16 mouse cellular contexts compared by ENCODE assay signal in genomic region chr10:86386232-86386631, GRCm38 (mm10).
"Had no signal": no experiment of that assay in that cellular context is flagged by ENCODE, and none has a peak within 500 bp of the region (broad histone marks: within the 10 kb centered on the region; RNA-seq: fewer than 3 reads in every experiment).

No protein-coding gene starts in this region.

- H3K9ac ChIP-seq: lung, embryonic 14.5 days; midbrain, embryonic 12.5 days; neural tube, embryonic 13.5 days; neural tube, embryonic 15.5 days had no signal

- H3K9me3 ChIP-seq: midbrain, embryonic 12.5 days; neural tube, embryonic 13.5 days; neural tube, embryonic 15.5 days had no signal

- H3K4me2 ChIP-seq: lung, embryonic 14.5 days; midbrain, embryonic 12.5 days; neural tube, embryonic 13.5 days; neural tube, embryonic 15.5 days had no signal

- H3K4me3 ChIP-seq: midbrain, embryonic 12.5 days; myocyte; neural tube, embryonic 13.5 days; neural tube, embryonic 15.5 days had no signal

- H3K36me3 ChIP-seq: midbrain, embryonic 12.5 days; neural tube, embryonic 13.5 days; neural tube, embryonic 15.5 days had no signal

- ATAC-seq: midbrain, embryonic 16.5 days had no signal

- H3K27ac ChIP-seq: midbrain, embryonic 12.5 days; neural tube, embryonic 13.5 days; neural tube, embryonic 15.5 days had no signal

- DNase-seq: lung, adult 18-20 months; lung, embryonic 14.5 days; lung, postnatal 10 days; lung, postnatal 4 days; midbrain, embryonic 14.5 days; retina, postnatal 1 day; right cerebral cortex, adult 18-20 months; right cerebral cortex, postnatal 25 days; right cerebral cortex, postnatal 4 days; spleen, adult 18-20 months; thymus, adult 18-20 months had no signal

- H3K27me3 ChIP-seq: midbrain, embryonic 12.5 days; neural tube, embryonic 13.5 days; neural tube, embryonic 15.5 days had no signal
